Mouse (Mus musculus): ENCODE results near the gene Dnm2. TPM values are rescaled to one million over a fixed set of nuclear protein-coding genes. Genes with fewer than 3 reads are reported as not detected.
A peak's percentile ranks its signal among the peaks of the same experiment; 100 is the strongest.

The Dnm2 gene
- total RNA-seq (2014; fragmentation: Nextera tagmentation) (62.6 and 81.4 TPM in 2 replicates), total RNA-seq (2017) (58.7 and 63.8 TPM in 2 replicates)

GRCm38 (mm10) chr9:21424631-21425555 lies at the start of gene Dnm2:
Dnm2 (plus strand) TSS chr9:21424908.
- ATAC-seq (replicated peaks; ENCODE audit: low FRiP score, low TSS enrichment, poor library complexity, severe bottlenecking) = peak; percentile 94

GRCm38 (mm10) chr9:21379195-21379594 lies 45.5 kb upstream of the Dnm2 start:
- ATAC-seq (replicated peaks; ENCODE audit: low FRiP score, low TSS enrichment, poor library complexity, severe bottlenecking) = peak; percentile 70

GRCm38 (mm10) chr9:21380868-21381267 lies 43.8 kb upstream of the Dnm2 start:
- ATAC-seq (replicated peaks; ENCODE audit: low FRiP score, low TSS enrichment, poor library complexity, severe bottlenecking) = no peak

GRCm38 (mm10) chr9:21383966-21384365 lies 40.7 kb upstream of the Dnm2 start:
- ATAC-seq (replicated peaks; ENCODE audit: low FRiP score, low TSS enrichment, poor library complexity, severe bottlenecking) = peak; percentile 35; the same call in 1 of the 2 replicates

GRCm38 (mm10) chr9:21392646-21393175 lies 32.0 kb upstream of the Dnm2 start:
- ATAC-seq (replicated peaks; ENCODE audit: low FRiP score, low TSS enrichment, poor library complexity, severe bottlenecking) = no peak

GRCm38 (mm10) chr9:21395692-21396091 lies 29.0 kb upstream of the Dnm2 start:
- no peak for ATAC-seq (replicated peaks; ENCODE audit: low FRiP score, low TSS enrichment, poor library complexity, severe bottlenecking)

- no peak for ATAC-seq (replicated peaks; ENCODE audit: low FRiP score, low TSS enrichment, poor library complexity, severe bottlenecking)
Measured at GRCm38 (mm10) chr9:21397170-21397569, 27.5 kb upstream of the Dnm2 start.

GRCm38 (mm10) chr9:21401042-21401441 lies 23.7 kb upstream of the Dnm2 start:
- ATAC-seq (replicated peaks; ENCODE audit: low FRiP score, low TSS enrichment, poor library complexity, severe bottlenecking) = no peak

- ATAC-seq (replicated peaks; ENCODE audit: low FRiP score, low TSS enrichment, poor library complexity, severe bottlenecking) = no peak
Measured at GRCm38 (mm10) chr9:21402764-21403253, 21.9 kb upstream of the Dnm2 start.

GRCm38 (mm10) chr9:21403745-21404144 lies 21.0 kb upstream of the Dnm2 start:
- no peak for ATAC-seq (replicated peaks; ENCODE audit: low FRiP score, low TSS enrichment, poor library complexity, severe bottlenecking)

GRCm38 (mm10) chr9:21405525-21405924 lies 19.2 kb upstream of the Dnm2 start:
- ATAC-seq (replicated peaks; ENCODE audit: low FRiP score, low TSS enrichment, poor library complexity, severe bottlenecking) = no peak

- ATAC-seq (replicated peaks; ENCODE audit: low FRiP score, low TSS enrichment, poor library complexity, severe bottlenecking) = no peak
Measured at GRCm38 (mm10) chr9:21407951-21408350, 16.8 kb upstream of the Dnm2 start.

- no peak for ATAC-seq (replicated peaks; ENCODE audit: low FRiP score, low TSS enrichment, poor library complexity, severe bottlenecking)
Measured at GRCm38 (mm10) chr9:21408624-21409023, 16.1 kb upstream of the Dnm2 start.

- peak; percentile 37 for ATAC-seq (replicated peaks; ENCODE audit: low FRiP score, low TSS enrichment, poor library complexity, severe bottlenecking)
Measured at GRCm38 (mm10) chr9:21409592-21410317, 15.0 kb upstream of the Dnm2 start.

GRCm38 (mm10) chr9:21411669-21412550 lies 12.8 kb upstream of the Dnm2 start, which contains the start of gene Qtrt1:
Qtrt1 (plus strand) TSS chr9:21411837.
- ATAC-seq (replicated peaks; ENCODE audit: low FRiP score, low TSS enrichment, poor library complexity, severe bottlenecking) = peak; percentile 94

GRCm38 (mm10) chr9:21417866-21418265 lies 6.8 kb upstream of the Dnm2 start:
- ATAC-seq (replicated peaks; ENCODE audit: low FRiP score, low TSS enrichment, poor library complexity, severe bottlenecking) = no peak

- ATAC-seq (replicated peaks; ENCODE audit: low FRiP score, low TSS enrichment, poor library complexity, severe bottlenecking) = no peak
Measured at GRCm38 (mm10) chr9:21419646-21420045, 5.1 kb upstream of the Dnm2 start.

- peak; percentile 26; the same call in 1 of the 2 replicates for ATAC-seq (replicated peaks; ENCODE audit: low FRiP score, low TSS enrichment, poor library complexity, severe bottlenecking)
Measured at GRCm38 (mm10) chr9:21425556-21425945, 843 bp downstream of the Dnm2 start.

- ATAC-seq (replicated peaks; ENCODE audit: low FRiP score, low TSS enrichment, poor library complexity, severe bottlenecking) = no peak
Measured at GRCm38 (mm10) chr9:21426013-21426412, 1.3 kb downstream of the Dnm2 start.

Measured in megakaryocyte-erythroid progenitor cell, adult 5-6 weeks (primary cell).